Mouse (Mus musculus) frontal cortex, adult (tissue): ENCODE results near the gene D3Ertd254e.

Experiments
- ATAC-seq: cut with Nextera tagmentation; 2 replicates; pipeline ENCODE4 v1.9.2; 2017; ENCODE audit warnings: mild to moderate bottlenecking, moderate library complexity, mixed read lengths; ENCODE audit not compliant: low TSS enrichment

The D3Ertd254e gene

GRCm38 (mm10) chr3:36212758-36213157 lies 61.9 kb downstream of the D3Ertd254e start:
- ATAC-seq, result no peak
